Mouse (Mus musculus): ENCODE measurements around the gene Insm1. TPM values are rescaled to one million over a fixed set of nuclear protein-coding genes. Genes with fewer than 3 reads are reported as not detected.
A peak's percentile ranks its signal among the peaks of the same experiment; 100 is the strongest.

The Insm1 gene
- polyA plus RNA-seq, 1 experiment from 2014 or later = 0.09 TPM

GRCm38 (mm10) chr2:146214715-146215114 is 7.0 kb upstream of the Insm1 start:
- peak; percentile 56 for DNase-seq (ENCODE audit: low spot score)
- no peak for ATAC-seq (ENCODE audit: insufficient number of reproducible peaks, low FRiP score, low TSS enrichment, low read depth)
- WGBS = 3% methylated on average over 9 of the region's 9 CpGs
- H3K4me3 ChIP-seq (ENCODE audit: low read depth, low read length) = no peak overlapping the region
- H3K4me1 ChIP-seq (ENCODE audit: control insufficient read depth, insufficient read depth, low read length) = 0 out of 2 replicates have a peak, but pooled peaks cover 3% of the 10 kb centered on the region
- H3K27me3 ChIP-seq (ENCODE audit: control insufficient read depth, insufficient read depth, low read length) = peaks cover 37% of the 10 kb centered on the region
- H3K9ac ChIP-seq (ENCODE audit: low read length) = no peak overlapping the region
- no peaks in the 10 kb centered on the region for H3K36me3 ChIP-seq (ENCODE audit: control insufficient read depth, insufficient read depth, low read length)
- no peak overlapping the region for H3K4me2 ChIP-seq (ENCODE audit: low read depth, severe bottlenecking)
- no peaks in the 10 kb centered on the region for H3K9me3 ChIP-seq (ENCODE audit: control insufficient read depth, low read length)
- H3K27ac ChIP-seq (replicated peaks; ENCODE audit: low read depth, low read length) = no peak overlapping the region

GRCm38 (mm10) chr2:146216111-146217064 is 5.3 kb upstream of the Insm1 start:
- H3K4me3 ChIP-seq (ENCODE audit: low read depth, low read length) = no peak overlapping the region
- H3K9me3 ChIP-seq (ENCODE audit: control insufficient read depth, low read length) = no peaks in the 10 kb centered on the region
- no peaks in the 10 kb centered on the region for H3K36me3 ChIP-seq (ENCODE audit: control insufficient read depth, insufficient read depth, low read length)
- DNase-seq (ENCODE audit: low spot score) (no peak), ATAC-seq (ENCODE audit: insufficient number of reproducible peaks, low FRiP score, low TSS enrichment, low read depth) (no peak)
- H3K9ac ChIP-seq (ENCODE audit: low read length) = no peak overlapping the region
- H3K27ac ChIP-seq (replicated peaks; ENCODE audit: low read depth, low read length) = no peak overlapping the region
- H3K4me2 ChIP-seq (ENCODE audit: low read depth, severe bottlenecking) = no peak overlapping the region
- 9% methylated on average over 14 of the region's 14 CpGs for WGBS
- peaks cover 9% of the 10 kb centered on the region; the same call in 1 of the 2 replicates for H3K4me1 ChIP-seq (ENCODE audit: control insufficient read depth, insufficient read depth, low read length)
- peaks cover 51% of the 10 kb centered on the region for H3K27me3 ChIP-seq (ENCODE audit: control insufficient read depth, insufficient read depth, low read length)

- Histone ChIP-seq H3K27ac (replicated peaks; ENCODE audit: low read depth, low read length) (no peak overlapping the region), H3K9me3 (ENCODE audit: control insufficient read depth, low read length) (no peaks in the 10 kb centered on the region), H3K9ac (ENCODE audit: low read length) (no peak overlapping the region), H3K4me1 (ENCODE audit: control insufficient read depth, insufficient read depth, low read length) (peaks cover 12% of the 10 kb centered on the region; the same call in 1 of the 2 replicates), H3K4me3 (ENCODE audit: low read depth, low read length) (no peak overlapping the region), H3K4me2 (ENCODE audit: low read depth, severe bottlenecking) (no peak overlapping the region), H3K27me3 (ENCODE audit: control insufficient read depth, insufficient read depth, low read length) (peaks cover 61% of the 10 kb centered on the region), H3K36me3 (ENCODE audit: control insufficient read depth, insufficient read depth, low read length) (no peaks in the 10 kb centered on the region)
- under 1% methylated on average over 16 of the region's 16 CpGs for WGBS
- ATAC-seq (ENCODE audit: insufficient number of reproducible peaks, low FRiP score, low TSS enrichment, low read depth) (no peak), DNase-seq (ENCODE audit: low spot score) (peak; percentile 43)
Observed at GRCm38 (mm10) chr2:146217227-146217980, 4.3 kb upstream of the Insm1 start.

- 0% methylated on average over 40 of the region's 40 CpGs for WGBS
- H3K4me2 ChIP-seq (ENCODE audit: low read depth, severe bottlenecking) = peak overlapping the region; percentile 42
- H3K4me3 ChIP-seq (ENCODE audit: low read depth, low read length) = peak overlapping the region; percentile 21
- H3K4me1 ChIP-seq (ENCODE audit: control insufficient read depth, insufficient read depth, low read length) = peaks cover 17% of the 10 kb centered on the region
- DNase-seq (ENCODE audit: low spot score) (peak; percentile 58), ATAC-seq (ENCODE audit: insufficient number of reproducible peaks, low FRiP score, low TSS enrichment, low read depth) (peak; percentile 23; the same call in 1 of the 2 replicates)
- no peaks in the 10 kb centered on the region for H3K36me3 ChIP-seq (ENCODE audit: control insufficient read depth, insufficient read depth, low read length)
- no peak overlapping the region for H3K27ac ChIP-seq (replicated peaks; ENCODE audit: low read depth, low read length)
- H3K9ac ChIP-seq (ENCODE audit: low read length) = no peak overlapping the region; the same call in 1 of the 2 replicates
- H3K9me3 ChIP-seq (ENCODE audit: control insufficient read depth, low read length) = no peaks in the 10 kb centered on the region
- peaks cover 69% of the 10 kb centered on the region for H3K27me3 ChIP-seq (ENCODE audit: control insufficient read depth, insufficient read depth, low read length)
Observed at GRCm38 (mm10) chr2:146218161-146218691, 3.5 kb upstream of the Insm1 start.

GRCm38 (mm10) chr2:146218881-146219535 is 2.7 kb upstream of the Insm1 start:
- peaks cover 20% of the 10 kb centered on the region for H3K4me1 ChIP-seq (ENCODE audit: control insufficient read depth, insufficient read depth, low read length)
- H3K27me3 ChIP-seq (ENCODE audit: control insufficient read depth, insufficient read depth, low read length) = peaks cover 77% of the 10 kb centered on the region
- H3K4me3 ChIP-seq (ENCODE audit: low read depth, low read length) = no peak overlapping the region
- H3K27ac ChIP-seq (replicated peaks; ENCODE audit: low read depth, low read length) = no peak overlapping the region
- 2% methylated on average over 19 of the region's 19 CpGs for WGBS
- H3K9me3 ChIP-seq (ENCODE audit: control insufficient read depth, low read length) = no peaks in the 10 kb centered on the region
- no peak overlapping the region for H3K9ac ChIP-seq (ENCODE audit: low read length)
- peak; percentile 65 for DNase-seq (ENCODE audit: low spot score)
- no peak overlapping the region for H3K4me2 ChIP-seq (ENCODE audit: low read depth, severe bottlenecking)
- no peak for ATAC-seq (ENCODE audit: insufficient number of reproducible peaks, low FRiP score, low TSS enrichment, low read depth)
- H3K36me3 ChIP-seq (ENCODE audit: control insufficient read depth, insufficient read depth, low read length) = no peaks in the 10 kb centered on the region

- Histone ChIP-seq H3K9ac (ENCODE audit: low read length) (no peak overlapping the region), H3K4me1 (ENCODE audit: control insufficient read depth, insufficient read depth, low read length) (peaks cover 20% of the 10 kb centered on the region), H3K4me3 (ENCODE audit: low read depth, low read length) (no peak overlapping the region), H3K27ac (replicated peaks; ENCODE audit: low read depth, low read length) (no peak overlapping the region), H3K9me3 (ENCODE audit: control insufficient read depth, low read length) (no peaks in the 10 kb centered on the region), H3K27me3 (ENCODE audit: control insufficient read depth, insufficient read depth, low read length) (peaks cover 84% of the 10 kb centered on the region), H3K36me3 (ENCODE audit: control insufficient read depth, insufficient read depth, low read length) (no peaks in the 10 kb centered on the region), H3K4me2 (ENCODE audit: low read depth, severe bottlenecking) (no peak overlapping the region)
- ATAC-seq (ENCODE audit: insufficient number of reproducible peaks, low FRiP score, low TSS enrichment, low read depth) (no peak), DNase-seq (ENCODE audit: low spot score) (peak; percentile 36)
- 13% methylated on average over 11 of the region's 11 CpGs for WGBS
Observed at GRCm38 (mm10) chr2:146219791-146220190, 1.9 kb upstream of the Insm1 start.

GRCm38 (mm10) chr2:146220591-146221075 is 1.1 kb upstream of the Insm1 start:
- H3K4me1 ChIP-seq (ENCODE audit: control insufficient read depth, insufficient read depth, low read length) = peaks cover 20% of the 10 kb centered on the region

More at GRCm38 (mm10) chr2:146220591-146221075, 1.1 kb upstream of the Insm1 start:
- Histone ChIP-seq H3K27ac (replicated peaks; ENCODE audit: low read depth, low read length) (no peak overlapping the region), H3K4me2 (ENCODE audit: low read depth, severe bottlenecking) (peak overlapping the region; percentile 95; the same call in 1 of the 2 replicates), H3K36me3 (ENCODE audit: control insufficient read depth, insufficient read depth, low read length) (no peaks in the 10 kb centered on the region), H3K9me3 (ENCODE audit: control insufficient read depth, low read length) (no peaks in the 10 kb centered on the region), H3K4me3 (ENCODE audit: low read depth, low read length) (peak overlapping the region; percentile 47), H3K27me3 (ENCODE audit: control insufficient read depth, insufficient read depth, low read length) (peaks cover 89% of the 10 kb centered on the region), H3K9ac (ENCODE audit: low read length) (no peak overlapping the region)
- DNase-seq (ENCODE audit: low spot score) (peak; percentile 53), ATAC-seq (ENCODE audit: insufficient number of reproducible peaks, low FRiP score, low TSS enrichment, low read depth) (no peak)
- WGBS = under 1% methylated on average over 24 of the region's 24 CpGs

Measured in limb, embryonic 11.5 days (tissue).